Mouse (Mus musculus): ENCODE measurements at regions not wholly inside any gene's neighbourhood (a gene's known extent, or its start where the extent isn't known, plus 50 kb on each side); places are given as distances from the start of the nearest gene placed in this dataset.

- Histone ChIP-seq H3K4me3 (ENCODE audit: low read depth, low read length) (no peak overlapping the region), H3K9ac (ENCODE audit: low read length) (no peak overlapping the region), H3K4me1 (ENCODE audit: control insufficient read depth, insufficient read depth, low read length) (no peaks in the 10 kb centered on the region), H3K27ac (replicated peaks; ENCODE audit: low read depth, low read length) (no peak overlapping the region), H3K27me3 (ENCODE audit: control insufficient read depth, insufficient read depth, low read length) (no peaks in the 10 kb centered on the region), H3K4me2 (ENCODE audit: low read depth, severe bottlenecking) (no peak overlapping the region), H3K9me3 (ENCODE audit: control insufficient read depth, low read length) (no peaks in the 10 kb centered on the region), H3K36me3 (ENCODE audit: control insufficient read depth, insufficient read depth, low read length) (no peaks in the 10 kb centered on the region)
- DNase-seq (ENCODE audit: low spot score) (no peak), ATAC-seq (ENCODE audit: insufficient number of reproducible peaks, low FRiP score, low TSS enrichment, low read depth) (no peak)
- whole genome bisulfite sequencing: 64% methylated on average over 2 of the region's 2 CpGs
Measured at GRCm38 (mm10) chr17:49275421-49275820, 152.7 kb upstream of the Mocs1 start.

GRCm38 (mm10) chr17:49275916-49276315 lies 152.2 kb upstream of the Mocs1 start:
- Histone ChIP-seq H3K4me2 (ENCODE audit: low read depth, severe bottlenecking) (no peak overlapping the region), H3K9me3 (ENCODE audit: control insufficient read depth, low read length) (no peaks in the 10 kb centered on the region), H3K36me3 (ENCODE audit: control insufficient read depth, insufficient read depth, low read length) (no peaks in the 10 kb centered on the region), H3K4me1 (ENCODE audit: control insufficient read depth, insufficient read depth, low read length) (no peaks in the 10 kb centered on the region), H3K9ac (ENCODE audit: low read length) (no peak overlapping the region), H3K27ac (replicated peaks; ENCODE audit: low read depth, low read length) (no peak overlapping the region), H3K27me3 (ENCODE audit: control insufficient read depth, insufficient read depth, low read length) (no peaks in the 10 kb centered on the region), H3K4me3 (ENCODE audit: low read depth, low read length) (no peak overlapping the region)
- DNase-seq (ENCODE audit: low spot score): no peak
- no peak for ATAC-seq (ENCODE audit: insufficient number of reproducible peaks, low FRiP score, low TSS enrichment, low read depth)
- 91% methylated on average over 2 of the region's 2 CpGs for WGBS

GRCm38 (mm10) chr17:49278541-49278940 lies 149.6 kb upstream of the Mocs1 start:
- DNase-seq (ENCODE audit: low spot score) (no peak), ATAC-seq (ENCODE audit: insufficient number of reproducible peaks, low FRiP score, low TSS enrichment, low read depth) (no peak)
- H3K4me1 ChIP-seq (ENCODE audit: control insufficient read depth, insufficient read depth, low read length): no peaks in the 10 kb centered on the region
- 68% methylated on average over 8 of the region's 8 CpGs for WGBS
- H3K4me2 ChIP-seq (ENCODE audit: low read depth, severe bottlenecking): no peak overlapping the region
- H3K9ac ChIP-seq (ENCODE audit: low read length): no peak overlapping the region
- H3K9me3 ChIP-seq (ENCODE audit: control insufficient read depth, low read length): no peaks in the 10 kb centered on the region
- H3K27ac ChIP-seq (replicated peaks; ENCODE audit: low read depth, low read length): no peak overlapping the region
- no peaks in the 10 kb centered on the region for H3K36me3 ChIP-seq (ENCODE audit: control insufficient read depth, insufficient read depth, low read length)
- H3K4me3 ChIP-seq (ENCODE audit: low read depth, low read length): no peak overlapping the region
- no peaks in the 10 kb centered on the region for H3K27me3 ChIP-seq (ENCODE audit: control insufficient read depth, insufficient read depth, low read length)

GRCm38 (mm10) chr17:49278973-49279727 lies 149.0 kb upstream of the Mocs1 start:
- Histone ChIP-seq H3K27ac (replicated peaks; ENCODE audit: low read depth, low read length) (no peak overlapping the region), H3K27me3 (ENCODE audit: control insufficient read depth, insufficient read depth, low read length) (no peaks in the 10 kb centered on the region), H3K4me2 (ENCODE audit: low read depth, severe bottlenecking) (no peak overlapping the region), H3K4me3 (ENCODE audit: low read depth, low read length) (no peak overlapping the region), H3K4me1 (ENCODE audit: control insufficient read depth, insufficient read depth, low read length) (no peaks in the 10 kb centered on the region), H3K36me3 (ENCODE audit: control insufficient read depth, insufficient read depth, low read length) (no peaks in the 10 kb centered on the region), H3K9me3 (ENCODE audit: control insufficient read depth, low read length) (no peaks in the 10 kb centered on the region), H3K9ac (ENCODE audit: low read length) (no peak overlapping the region)
- ATAC-seq (ENCODE audit: insufficient number of reproducible peaks, low FRiP score, low TSS enrichment, low read depth) (peak; percentile 35; the same call in 1 of the 2 replicates), DNase-seq (ENCODE audit: low spot score) (peak; percentile 41)
- WGBS: 45% methylated on average over 10 of the region's 10 CpGs

- Histone ChIP-seq H3K27ac (replicated peaks; ENCODE audit: low read depth, low read length) (no peak overlapping the region), H3K27me3 (ENCODE audit: control insufficient read depth, insufficient read depth, low read length) (no peaks in the 10 kb centered on the region), H3K9ac (ENCODE audit: low read length) (no peak overlapping the region), H3K9me3 (ENCODE audit: control insufficient read depth, low read length) (no peaks in the 10 kb centered on the region), H3K4me3 (ENCODE audit: low read depth, low read length) (no peak overlapping the region), H3K36me3 (ENCODE audit: control insufficient read depth, insufficient read depth, low read length) (no peaks in the 10 kb centered on the region), H3K4me2 (ENCODE audit: low read depth, severe bottlenecking) (no peak overlapping the region), H3K4me1 (ENCODE audit: control insufficient read depth, insufficient read depth, low read length) (no peaks in the 10 kb centered on the region)
- WGBS: 83% methylated on average over 13 of the region's 13 CpGs
- ATAC-seq (ENCODE audit: insufficient number of reproducible peaks, low FRiP score, low TSS enrichment, low read depth): no peak
- DNase-seq (ENCODE audit: low spot score): no peak
Measured at GRCm38 (mm10) chr17:49281344-49281743, 146.8 kb upstream of the Mocs1 start.

- Histone ChIP-seq H3K36me3 (ENCODE audit: control insufficient read depth, insufficient read depth, low read length) (no peaks in the 10 kb centered on the region), H3K27me3 (ENCODE audit: control insufficient read depth, insufficient read depth, low read length) (no peaks in the 10 kb centered on the region), H3K4me2 (ENCODE audit: low read depth, severe bottlenecking) (no peak overlapping the region), H3K4me1 (ENCODE audit: control insufficient read depth, insufficient read depth, low read length) (no peaks in the 10 kb centered on the region), H3K27ac (replicated peaks; ENCODE audit: low read depth, low read length) (no peak overlapping the region), H3K9ac (ENCODE audit: low read length) (no peak overlapping the region), H3K4me3 (ENCODE audit: low read depth, low read length) (no peak overlapping the region), H3K9me3 (ENCODE audit: control insufficient read depth, low read length) (no peaks in the 10 kb centered on the region)
- ATAC-seq (ENCODE audit: insufficient number of reproducible peaks, low FRiP score, low TSS enrichment, low read depth) (no peak), DNase-seq (ENCODE audit: low spot score) (no peak)
- 80% methylated on average over 10 of the region's 10 CpGs for WGBS
Measured at GRCm38 (mm10) chr17:49282498-49282897, 145.7 kb upstream of the Mocs1 start.

- Histone ChIP-seq H3K9me3 (ENCODE audit: control insufficient read depth, low read length) (no peaks in the 10 kb centered on the region), H3K27me3 (ENCODE audit: control insufficient read depth, insufficient read depth, low read length) (no peaks in the 10 kb centered on the region), H3K27ac (replicated peaks; ENCODE audit: low read depth, low read length) (no peak overlapping the region), H3K4me1 (ENCODE audit: control insufficient read depth, insufficient read depth, low read length) (no peaks in the 10 kb centered on the region), H3K9ac (ENCODE audit: low read length) (no peak overlapping the region), H3K4me2 (ENCODE audit: low read depth, severe bottlenecking) (no peak overlapping the region), H3K36me3 (ENCODE audit: control insufficient read depth, insufficient read depth, low read length) (no peaks in the 10 kb centered on the region), H3K4me3 (ENCODE audit: low read depth, low read length) (no peak overlapping the region)
- ATAC-seq (ENCODE audit: insufficient number of reproducible peaks, low FRiP score, low TSS enrichment, low read depth) (no peak), DNase-seq (ENCODE audit: low spot score) (no peak)
- WGBS: 94% methylated on average over 5 of the region's 5 CpGs
Measured at GRCm38 (mm10) chr17:49283491-49283890, 144.7 kb upstream of the Mocs1 start.

- no peaks in the 10 kb centered on the region for H3K36me3 ChIP-seq (ENCODE audit: control insufficient read depth, insufficient read depth, low read length)
- H3K27ac ChIP-seq (replicated peaks; ENCODE audit: low read depth, low read length): no peak overlapping the region
- no peaks in the 10 kb centered on the region for H3K4me1 ChIP-seq (ENCODE audit: control insufficient read depth, insufficient read depth, low read length)
- WGBS: 69% methylated on average over 3 of the region's 3 CpGs
- no peak overlapping the region for H3K9ac ChIP-seq (ENCODE audit: low read length)
- no peak for DNase-seq (ENCODE audit: low spot score)
- H3K9me3 ChIP-seq (ENCODE audit: control insufficient read depth, low read length): no peaks in the 10 kb centered on the region
- no peak for ATAC-seq (ENCODE audit: insufficient number of reproducible peaks, low FRiP score, low TSS enrichment, low read depth)
- H3K4me2 ChIP-seq (ENCODE audit: low read depth, severe bottlenecking): no peak overlapping the region
- no peaks in the 10 kb centered on the region for H3K27me3 ChIP-seq (ENCODE audit: control insufficient read depth, insufficient read depth, low read length)
- no peak overlapping the region for H3K4me3 ChIP-seq (ENCODE audit: low read depth, low read length)
Measured at GRCm38 (mm10) chr17:49291636-49292035, 136.5 kb upstream of the Mocs1 start.

- no peaks in the 10 kb centered on the region for H3K27me3 ChIP-seq (ENCODE audit: control insufficient read depth, insufficient read depth, low read length)
- no peak overlapping the region for H3K27ac ChIP-seq (replicated peaks; ENCODE audit: low read depth, low read length)
- no peak overlapping the region for H3K4me3 ChIP-seq (ENCODE audit: low read depth, low read length)
- WGBS: 85% methylated on average over 3 of the region's 3 CpGs
- no peaks in the 10 kb centered on the region for H3K9me3 ChIP-seq (ENCODE audit: control insufficient read depth, low read length)
- H3K4me2 ChIP-seq (ENCODE audit: low read depth, severe bottlenecking): no peak overlapping the region
- no peaks in the 10 kb centered on the region for H3K36me3 ChIP-seq (ENCODE audit: control insufficient read depth, insufficient read depth, low read length)
- no peak for DNase-seq (ENCODE audit: low spot score)
- no peak for ATAC-seq (ENCODE audit: insufficient number of reproducible peaks, low FRiP score, low TSS enrichment, low read depth)
- H3K4me1 ChIP-seq (ENCODE audit: control insufficient read depth, insufficient read depth, low read length): 0 out of 2 replicates have a peak, but pooled peaks cover 2% of the 10 kb centered on the region
- no peak overlapping the region for H3K9ac ChIP-seq (ENCODE audit: low read length)
Measured at GRCm38 (mm10) chr17:49304461-49304860, 123.7 kb upstream of the Mocs1 start.
